Comparison of ENCODE assay signal across 7 mouse cellular contexts in genomic region chr19:6909021-6909420, GRCm38 (mm10). TPM values are rescaled to one million over a fixed set of nuclear protein-coding genes. Genes with fewer than 3 reads are reported as not detected.
DNase-seq lines count a peak whose midpoint lies in the region; ATAC-seq lines count a peak whose summit lies in the region.

No protein-coding gene starts in this region.

- no peak for ATAC-seq in megakaryocyte, adult 5-6 weeks (ENCODE audit: poor library complexity, severe bottlenecking)
- no peak; the same call in 1 of the 2 replicates for ATAC-seq in limb, embryonic 13.5 days (ENCODE audit: low FRiP score, low read depth)
- no peak for ATAC-seq in stomach, embryonic 15.5 days (ENCODE audit: insufficient read depth, low FRiP score, low read depth)

- 16% methylated on average over 11 of the region's 11 CpGs for WGBS in forebrain, embryonic 10.5 days
- whole genome bisulfite sequencing in limb, embryonic 13.5 days = 6% methylated on average over 11 of the region's 11 CpGs
- WGBS in stomach, embryonic 15.5 days = 5% methylated on average over 11 of the region's 11 CpGs

- peak overlapping the region; percentile 78 for H3K9ac ChIP-seq in limb, embryonic 13.5 days
- peak overlapping the region; percentile 42; the same call in 1 of the 2 replicates for H3K9ac ChIP-seq in stomach, embryonic 15.5 days

- H3K4me3 ChIP-seq in megakaryocyte, embryonic 14.5 days (replicated peaks) = peak overlapping the region; percentile 99
- H3K4me3 ChIP-seq in forebrain, embryonic 10.5 days = peak overlapping the region; percentile 81
- H3K4me3 ChIP-seq in limb, embryonic 13.5 days = peak overlapping the region; percentile 64
- H3K4me3 ChIP-seq in stomach, embryonic 15.5 days (replicated peaks) = peak overlapping the region; percentile 59

- H3K4me1 ChIP-seq in megakaryocyte, embryonic 14.5 days = peaks cover 76% of the 10 kb centered on the region
- peaks cover 39% of the 10 kb centered on the region for H3K4me1 ChIP-seq in forebrain, embryonic 10.5 days
- H3K4me1 ChIP-seq in limb, embryonic 13.5 days = peaks cover 26% of the 10 kb centered on the region
- peaks cover 23% of the 10 kb centered on the region for H3K4me1 ChIP-seq in stomach, embryonic 15.5 days

- no peak for DNase-seq in forebrain, embryonic 10.5 days (ENCODE audit: extremely low spot score, low spot score)
- no peak for DNase-seq in ovary, adult 18-20 months (ENCODE audit: low spot score)
- DNase-seq in adrenal gland, postnatal 10 days = no peak

- H3K9me3 ChIP-seq in megakaryocyte, embryonic 14.5 days = no peaks in the 10 kb centered on the region
- H3K9me3 ChIP-seq in forebrain, embryonic 10.5 days = no peaks in the 10 kb centered on the region
- H3K9me3 ChIP-seq in limb, embryonic 13.5 days = no peaks in the 10 kb centered on the region
- H3K9me3 ChIP-seq in stomach, embryonic 15.5 days = no peaks in the 10 kb centered on the region

- peak overlapping the region; percentile 95 for H3K27ac ChIP-seq in forebrain, embryonic 10.5 days
- peak overlapping the region; percentile 98 for H3K27ac ChIP-seq in limb, embryonic 13.5 days
- H3K27ac ChIP-seq in stomach, embryonic 15.5 days = peak overlapping the region; percentile 99

- H3K27me3 ChIP-seq in megakaryocyte, embryonic 14.5 days (replicated peaks) = no peaks in the 10 kb centered on the region
- no peaks in the 10 kb centered on the region for H3K27me3 ChIP-seq in forebrain, embryonic 10.5 days (ENCODE audit: poor library complexity, severe bottlenecking)
- no peaks in the 10 kb centered on the region for H3K27me3 ChIP-seq in limb, embryonic 13.5 days
- no peaks in the 10 kb centered on the region for H3K27me3 ChIP-seq in stomach, embryonic 15.5 days (replicated peaks)

- H3K36me3 ChIP-seq in megakaryocyte, embryonic 14.5 days (replicated peaks; ENCODE audit: low read length) = peaks cover 75% of the 10 kb centered on the region
- peaks cover 70% of the 10 kb centered on the region for H3K36me3 ChIP-seq in forebrain, embryonic 10.5 days (replicated peaks)
- H3K36me3 ChIP-seq in limb, embryonic 13.5 days = peaks cover 61% of the 10 kb centered on the region
- peaks cover 42% of the 10 kb centered on the region for H3K36me3 ChIP-seq in stomach, embryonic 15.5 days

- H3K4me2 ChIP-seq in limb, embryonic 13.5 days (replicated peaks) = peak overlapping the region; percentile 69
- H3K4me2 ChIP-seq in stomach, embryonic 15.5 days = peak overlapping the region; percentile 71

RNA-seq across cellular contexts. Expression of gene Trmt112, which starts 0.5 kb away (rescaled TPM):
- polyA plus RNA-seq in megakaryocyte, embryonic 14.5 days (2012; ENCODE audit: insufficient read depth, low replicate concordance) = 107 and 147 TPM in 2 replicates
- total RNA-seq in megakaryocyte, adult 5-6 weeks (2015) = 133 and 146 TPM in 2 replicates
- 176 and 188 TPM in 2 replicates for total RNA-seq in megakaryocyte, adult 5-6 weeks (2017)
- polyA plus RNA-seq in forebrain, embryonic 10.5 days (2016; fragmentation: Nextera tagmentation; extraction: Ambion mirVana) = 155 and 159 TPM in 2 replicates
- polyA plus RNA-seq in limb, embryonic 13.5 days (2015; fragmentation: Nextera tagmentation; extraction: Ambion mirVana) = 165 and 176 TPM in 2 replicates
- polyA plus RNA-seq in stomach, embryonic 15.5 days (2015; fragmentation: Nextera tagmentation; extraction: Ambion mirVana) = 130 and 135 TPM in 2 replicates
- total RNA-seq in adrenal gland, postnatal 10 days (2021) = 10 to 100 TPM; 53.9 to 70.4 TPM

RNA-seq across cellular contexts. Expression of gene Prdx5, which starts 0.9 kb away (rescaled TPM):
- 209 and 955 TPM in 2 replicates for polyA plus RNA-seq in megakaryocyte, embryonic 14.5 days (2012; ENCODE audit: insufficient read depth, low replicate concordance)
- 951 and 1,046 TPM in 2 replicates for total RNA-seq in megakaryocyte, adult 5-6 weeks (2015)
- total RNA-seq in megakaryocyte, adult 5-6 weeks (2017) = 1,745 and 2,032 TPM in 2 replicates
- 144 and 154 TPM in 2 replicates for polyA plus RNA-seq in forebrain, embryonic 10.5 days (2016; fragmentation: Nextera tagmentation; extraction: Ambion mirVana)
- polyA plus RNA-seq in limb, embryonic 13.5 days (2015; fragmentation: Nextera tagmentation; extraction: Ambion mirVana) = 223 and 235 TPM in 2 replicates
- 228 and 279 TPM in 2 replicates for polyA plus RNA-seq in stomach, embryonic 15.5 days (2015; fragmentation: Nextera tagmentation; extraction: Ambion mirVana)
- total RNA-seq in adrenal gland, postnatal 10 days (2021) = 100 to 1,000 TPM; 417 to 451 TPM

RNA-seq across cellular contexts. Expression of gene Esrra, which starts 12.6 kb away (rescaled TPM):
- 56.1 and 76.3 TPM in 2 replicates for polyA plus RNA-seq in megakaryocyte, embryonic 14.5 days (2012; ENCODE audit: insufficient read depth, low replicate concordance)
- 11.9 and 12.4 TPM in 2 replicates for total RNA-seq in megakaryocyte, adult 5-6 weeks (2015)
- total RNA-seq in megakaryocyte, adult 5-6 weeks (2017) = 24.6 and 28.9 TPM in 2 replicates
- 8.4 and 9.0 TPM in 2 replicates for polyA plus RNA-seq in forebrain, embryonic 10.5 days (2016; fragmentation: Nextera tagmentation; extraction: Ambion mirVana)
- polyA plus RNA-seq in limb, embryonic 13.5 days (2015; fragmentation: Nextera tagmentation; extraction: Ambion mirVana) = 8.3 and 8.5 TPM in 2 replicates
- polyA plus RNA-seq in stomach, embryonic 15.5 days (2015; fragmentation: Nextera tagmentation; extraction: Ambion mirVana) = 17.1 and 18.8 TPM in 2 replicates
- total RNA-seq in adrenal gland, postnatal 10 days (2021) = 10 to 100 TPM; 71.0 to 97.4 TPM

RNA-seq across cellular contexts. Expression of gene Catsperz, which starts 16.2 kb away (rescaled TPM):
- 0.83 TPM in 1 of 2 replicates, not detected in the other for polyA plus RNA-seq in megakaryocyte, embryonic 14.5 days (2012; ENCODE audit: insufficient read depth, low replicate concordance)
- not detected in 2 replicates for total RNA-seq in megakaryocyte, adult 5-6 weeks (2015)
- not detected in 2 replicates for total RNA-seq in megakaryocyte, adult 5-6 weeks (2017)
- polyA plus RNA-seq in forebrain, embryonic 10.5 days (2016; fragmentation: Nextera tagmentation; extraction: Ambion mirVana) = 0.55 and 0.60 TPM in 2 replicates
- polyA plus RNA-seq in limb, embryonic 13.5 days (2015; fragmentation: Nextera tagmentation; extraction: Ambion mirVana) = 2.2 and 3.0 TPM in 2 replicates
- 1.6 TPM in 2 replicates for polyA plus RNA-seq in stomach, embryonic 15.5 days (2015; fragmentation: Nextera tagmentation; extraction: Ambion mirVana)
- 1 to 10 TPM; 1.2 to 1.7 TPM for total RNA-seq in adrenal gland, postnatal 10 days (2021)

RNA-seq across cellular contexts. Expression of gene Kcnk4, which starts 25.3 kb away (rescaled TPM):
- 0.08 TPM in 1 of 2 replicates, not detected in the other for polyA plus RNA-seq in megakaryocyte, embryonic 14.5 days (2012; ENCODE audit: insufficient read depth, low replicate concordance)
- total RNA-seq in megakaryocyte, adult 5-6 weeks (2015) = not detected in 2 replicates
- total RNA-seq in megakaryocyte, adult 5-6 weeks (2017) = 0.11 TPM in 1 of 2 replicates, not detected in the other
- 0.24 TPM in 1 of 2 replicates, not detected in the other for polyA plus RNA-seq in forebrain, embryonic 10.5 days (2016; fragmentation: Nextera tagmentation; extraction: Ambion mirVana)
- 0.49 and 0.85 TPM in 2 replicates for polyA plus RNA-seq in limb, embryonic 13.5 days (2015; fragmentation: Nextera tagmentation; extraction: Ambion mirVana)
- polyA plus RNA-seq in stomach, embryonic 15.5 days (2015; fragmentation: Nextera tagmentation; extraction: Ambion mirVana) = 0.67 and 0.86 TPM in 2 replicates
- under 1 TPM; 0.30 to 0.73 TPM for total RNA-seq in adrenal gland, postnatal 10 days (2021)
